Comparison of ENCODE assay signal across 8 mouse cellular contexts in genomic region chr14:30715618-30716050, GRCm38 (mm10). TPM values are rescaled to one million over a fixed set of nuclear protein-coding genes. Genes with fewer than 3 reads are reported as not detected.
DNase-seq lines count a peak whose midpoint lies in the region; ATAC-seq and TF ChIP-seq lines count a peak whose summit lies in the region.

No protein-coding gene starts in this region.

- H3K9ac ChIP-seq in hindbrain, embryonic 11.5 days (ENCODE audit: low read depth, low read length), result peak overlapping the region; percentile 88

- H3K27ac ChIP-seq in hindbrain, embryonic 11.5 days (ENCODE audit: low read depth, low read length), result peak overlapping the region; percentile 93

- no peak for TF ChIP-seq CTCF in Patski (IDR thresholded peaks at IDR 0.05)

- CTCF ChIA-PET in Patski (lab: Charles Lee), result no interaction called here

- H3K9me3 ChIP-seq in hindbrain, embryonic 11.5 days (ENCODE audit: control insufficient read depth, low read length), result no peaks in the 10 kb centered on the region

- POLR2A ChIA-PET in Patski (lab: Charles Lee), result no interaction called here

- in situ Hi-C loops in Patski (cut with MboI; ENCODE audit: low pct_unique_long_range_greater_than_20kb), result no loop called here

- no peaks in the 10 kb centered on the region; the same call in 1 of the 2 replicates for H3K4me1 ChIP-seq in hindbrain, embryonic 11.5 days (replicated peaks; ENCODE audit: control insufficient read depth, insufficient read depth, low read length)

- peak overlapping the region; percentile 80 for H3K4me2 ChIP-seq in hindbrain, embryonic 11.5 days (replicated peaks; ENCODE audit: low read depth, low read length)

- H3K4me3 ChIP-seq in hindbrain, embryonic 11.5 days (ENCODE audit: low read depth, low read length), result peak overlapping the region; percentile 93

- H3K36me3 ChIP-seq in hindbrain, embryonic 11.5 days (ENCODE audit: control insufficient read depth, insufficient read depth, low read length), result no peaks in the 10 kb centered on the region

- no peaks in the 10 kb centered on the region for H3K27me3 ChIP-seq in Patski
- peaks cover 5% of the 10 kb centered on the region; the same call in 1 of the 2 replicates for H3K27me3 ChIP-seq in hindbrain, embryonic 11.5 days (ENCODE audit: control insufficient read depth, insufficient read depth, low read length)

- WGBS in hindbrain, embryonic 11.5 days, result 2% methylated on average over 38 of the region's 68 CpGs

- no peak for DNase-seq in Patski (ENCODE audit: low read depth, low spot score)
- DNase-seq in cerebellum, adult 11-12 months, result peak; percentile 82
- DNase-seq in hindbrain, embryonic 11.5 days (ENCODE audit: low spot score), result peak; percentile 89
- DNase-seq in left cerebral cortex, adult 18-20 months (ENCODE audit: low spot score in 2 of 2), result peak; percentile 70 to 79
- peak; percentile 79 for DNase-seq in lung, postnatal 14 days
- DNase-seq in retina, embryonic 14.5 days (ENCODE audit: low spot score), result peak; percentile 86
- peak; percentile 65 to 81 for DNase-seq in urinary bladder, postnatal 4 days (ENCODE audit: low spot score in 2 of 2)

- peak; percentile 81 for ATAC-seq in Patski
- ATAC-seq in frontal cortex, adult (ENCODE audit: low TSS enrichment), result peak; percentile 84
- peak; percentile 87 for ATAC-seq in hindbrain, embryonic 11.5 days (ENCODE audit: low FRiP score)

RNA-seq across cellular contexts. Expression of gene Sfmbt1, which starts 1.0 kb away (rescaled TPM):
- 14.8 TPM for polyA plus RNA-seq in Patski (2021)
- 20.2 and 21.2 TPM in 2 replicates for polyA plus RNA-seq in hindbrain, embryonic 11.5 days (2014; fragmentation: Nextera tagmentation; extraction: Ambion mirVana)
- 10 to 100 TPM; 39.3 to 41.0 TPM for total RNA-seq in left cerebral cortex, adult 18-20 months (2021)
